Mouse (Mus musculus): ENCODE results near the gene Elp5.

Elp5 gene

GRCm38 (mm10) chr11:70015677-70016076, 33.4 kb upstream of the Elp5 start:
- DNase-seq (ENCODE audit: low read depth, low spot score): no peak

GRCm38 (mm10) chr11:70014880-70015558, 32.7 kb upstream of the Elp5 start, which contains the start of gene Acadvl:
TSS of gene Acadvl (minus strand) at chr11:70015411.
- DNase-seq (ENCODE audit: low read depth, low spot score): peak; percentile 72

GRCm38 (mm10) chr11:70014051-70014450, 31.7 kb upstream of the Elp5 start:
- no peak for DNase-seq (ENCODE audit: low read depth, low spot score)

- no peak for DNase-seq (ENCODE audit: low read depth, low spot score)
Observed at GRCm38 (mm10) chr11:70013408-70013807, 31.1 kb upstream of the Elp5 start.

GRCm38 (mm10) chr11:70012931-70013330, 30.6 kb upstream of the Elp5 start:
- DNase-seq (ENCODE audit: low read depth, low spot score): no peak

- DNase-seq (ENCODE audit: low read depth, low spot score): no peak
Observed at GRCm38 (mm10) chr11:70010961-70011360, 28.6 kb upstream of the Elp5 start.

DNA sequence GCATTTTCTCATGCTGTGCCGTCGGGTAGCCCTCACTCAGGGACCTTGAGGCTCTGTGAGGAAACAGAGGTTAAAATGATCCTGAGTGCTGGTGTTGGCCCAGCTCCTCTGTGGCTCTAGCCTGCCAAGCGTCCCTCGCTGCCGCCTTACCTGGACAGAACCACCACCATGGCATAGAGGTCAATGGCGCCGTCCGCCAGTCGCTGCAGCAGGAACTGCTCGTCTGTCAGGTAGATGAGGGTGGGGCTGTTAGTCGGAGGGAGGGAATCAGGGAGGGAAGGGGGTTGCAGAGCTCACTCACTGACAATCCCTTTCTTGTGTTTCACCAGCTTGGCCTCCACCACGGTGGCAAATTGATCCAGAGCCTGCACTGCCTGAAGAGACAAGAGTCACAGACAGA, 28.2 kb upstream of the Elp5 start:
- no peak for DNase-seq (ENCODE audit: low read depth, low spot score)

- DNase-seq (ENCODE audit: low read depth, low spot score): no peak
Observed at GRCm38 (mm10) chr11:70010033-70010432, 27.7 kb upstream of the Elp5 start.

- no peak for DNase-seq (ENCODE audit: low read depth, low spot score)
Observed at GRCm38 (mm10) chr11:70005521-70005920, 23.2 kb upstream of the Elp5 start.

- DNase-seq (ENCODE audit: low read depth, low spot score): no peak
Observed at GRCm38 (mm10) chr11:70002471-70002870, 20.2 kb upstream of the Elp5 start.

DNA sequence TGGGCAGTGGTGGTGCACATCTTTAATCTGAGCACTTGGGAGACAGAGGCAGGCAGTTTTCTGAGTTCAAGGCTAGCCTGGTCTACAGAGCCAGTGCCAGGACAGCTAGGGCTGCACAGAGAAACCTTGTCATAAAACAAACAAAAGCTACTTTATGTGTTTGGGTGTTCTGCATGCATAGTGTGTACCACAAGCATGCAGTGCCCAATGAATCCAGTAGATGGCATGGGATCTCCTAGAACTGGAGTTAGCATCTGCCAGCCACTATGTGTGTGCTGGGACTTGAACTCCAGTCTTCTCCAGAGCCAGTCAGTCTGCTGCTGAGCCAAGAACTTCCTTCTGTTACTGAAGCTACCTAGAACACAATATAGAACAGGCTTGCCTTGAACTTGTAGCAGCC, 19.5 kb upstream of the Elp5 start:
- DNase-seq (ENCODE audit: low read depth, low spot score): no peak

GRCm38 (mm10) chr11:70001159-70001558, 18.8 kb upstream of the Elp5 start:
- no peak for DNase-seq (ENCODE audit: low read depth, low spot score)

- peak; percentile 95 for DNase-seq (ENCODE audit: low read depth, low spot score)
Observed at GRCm38 (mm10) chr11:70000396-70000898, 18.1 kb upstream of the Elp5 start, which contains the start of gene Dvl2. TSS of gene Dvl2 (plus strand) at chr11:70000595.

GRCm38 (mm10) chr11:69999666-70000065, 17.3 kb upstream of the Elp5 start:
- DNase-seq (ENCODE audit: low read depth, low spot score): no peak

- no peak for DNase-seq (ENCODE audit: low read depth, low spot score)
Observed at GRCm38 (mm10) chr11:69998567-69999491, 16.5 kb upstream of the Elp5 start.

DNA sequence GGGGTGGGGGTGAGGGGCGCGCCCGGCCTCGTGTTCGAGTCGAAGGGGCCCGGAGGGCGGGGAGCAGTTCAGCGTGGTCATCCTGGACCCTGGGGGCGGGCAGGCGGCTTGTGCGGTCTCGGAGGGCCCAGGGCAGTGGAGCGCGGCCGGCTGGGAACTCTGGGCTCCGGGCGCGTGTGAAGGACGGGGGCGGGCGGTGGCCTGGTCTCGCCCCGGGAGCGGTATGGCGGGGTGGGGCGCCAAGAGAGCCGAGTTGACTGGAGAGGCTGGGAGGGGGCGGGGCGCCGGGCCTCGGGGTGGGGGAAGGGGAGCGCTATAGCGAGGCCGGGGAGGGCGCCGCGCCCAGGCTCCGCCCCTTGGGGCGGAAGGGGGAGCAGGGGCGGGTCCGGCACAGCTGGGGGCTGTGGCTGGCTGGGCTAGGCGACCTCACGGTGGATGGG, 14.8 kb upstream of the Elp5 start:
- peak; percentile 69 for DNase-seq (ENCODE audit: low read depth, low spot score)

- no peak for DNase-seq (ENCODE audit: low read depth, low spot score)
Observed at GRCm38 (mm10) chr11:69996161-69997061, 14.1 kb upstream of the Elp5 start.

GRCm38 (mm10) chr11:69995391-69995960, 13.2 kb upstream of the Elp5 start, which contains the start of gene Phf23:
TSS of gene Phf23 (plus strand) at chr11:69995777.
- DNase-seq (ENCODE audit: low read depth, low spot score): peak; percentile 99

DNA sequence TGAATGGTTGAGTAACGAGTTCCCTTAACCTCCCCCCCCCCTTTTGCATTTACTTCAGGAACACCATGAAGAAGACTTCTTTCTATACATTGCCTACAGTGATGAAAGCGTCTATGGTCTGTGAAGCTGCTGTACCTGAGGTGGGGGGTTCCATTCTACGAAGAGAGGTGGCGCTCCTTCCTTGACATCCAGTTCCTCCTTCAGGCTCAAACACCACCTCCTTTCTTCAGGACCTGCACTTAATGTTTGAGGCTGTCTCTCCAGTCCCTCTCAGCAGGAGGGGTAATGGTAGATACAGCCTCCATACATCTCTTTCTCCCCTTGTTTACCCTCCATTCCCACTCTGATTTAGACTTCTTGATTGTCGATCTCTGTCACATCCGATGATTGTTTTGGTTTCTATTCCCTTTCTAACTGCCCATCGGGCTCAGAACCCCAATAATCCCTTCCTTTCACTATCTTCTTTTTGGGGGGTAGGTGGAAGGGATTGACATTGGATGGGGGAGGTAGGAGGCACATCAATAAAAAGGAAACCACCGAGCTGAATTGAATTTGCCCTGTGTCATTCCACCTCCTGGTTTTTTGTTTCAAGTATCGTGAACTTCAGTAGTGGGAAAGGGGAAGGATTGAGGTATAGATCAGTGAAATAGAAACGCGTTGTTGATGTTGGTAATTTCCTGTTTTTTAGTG, 12.2 kb upstream of the Elp5 start:
- DNase-seq (ENCODE audit: low read depth, low spot score): no peak

DNA sequence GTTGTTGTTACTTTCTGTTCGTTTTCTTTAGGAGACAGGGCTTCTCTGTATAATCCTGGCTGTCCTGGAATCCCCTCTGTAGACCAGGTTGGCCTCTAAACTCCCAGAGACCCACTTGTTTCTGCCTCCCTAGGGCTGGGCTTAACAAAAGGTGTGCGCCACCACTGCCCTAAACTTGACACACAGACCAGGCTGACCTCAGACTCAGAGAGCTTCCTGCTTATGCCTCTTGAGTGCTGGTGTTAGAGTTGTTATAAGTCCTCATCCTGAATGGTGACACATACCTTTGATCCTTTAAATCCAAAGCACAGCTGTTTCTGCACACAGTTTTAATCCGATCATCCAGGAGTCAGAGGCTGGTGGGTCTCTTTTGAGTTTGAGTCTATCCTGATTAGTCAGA, 10.6 kb upstream of the Elp5 start:
- DNase-seq (ENCODE audit: low read depth, low spot score): no peak
